Comparison of ENCODE assay signal across 8 mouse cellular contexts in genomic region chr1:180330145-180330706, GRCm38 (mm10). TPM values are rescaled to one million over a fixed set of nuclear protein-coding genes. Genes with fewer than 3 reads are reported as not detected.
DNase-seq lines count a peak whose midpoint lies in the region; ATAC-seq and TF ChIP-seq lines count a peak whose summit lies in the region.

TSS of gene Itpkb (plus strand) at chr1:180330485.

- H3K27me3 ChIP-seq in neural tube, embryonic 11.5 days (ENCODE audit: control insufficient read depth, insufficient read depth, low read length) = peaks cover 26% of the 10 kb centered on the region
- H3K27me3 ChIP-seq in heart, adult 2 months (ENCODE audit: control insufficient read depth, insufficient read depth, low read length) = no peaks in the 10 kb centered on the region
- peaks cover 8% of the 10 kb centered on the region for H3K27me3 ChIP-seq in liver, adult 2 months (ENCODE audit: control insufficient read depth, insufficient read depth, low read length)
- H3K27me3 ChIP-seq in midbrain, postnatal 0 days (ENCODE audit: insufficient read depth, low read length) = 0 out of 2 replicates have a peak, but pooled peaks cover 10% of the 10 kb centered on the region

- 2% methylated on average over 19 of the region's 19 CpGs for WGBS in neural tube, embryonic 11.5 days
- 4% methylated on average over 19 of the region's 19 CpGs for WGBS in heart, adult 2 months
- WGBS in liver, adult 2 months = 4% methylated on average over 19 of the region's 19 CpGs
- 2% methylated on average over 19 of the region's 19 CpGs for WGBS in midbrain, postnatal 0 days

- peak within 1 kb of the TSS; percentile 62 for H3K9ac ChIP-seq in neural tube, embryonic 11.5 days (ENCODE audit: low read length)
- H3K9ac ChIP-seq in heart, adult 2 months (ENCODE audit: low read depth, low read length) = peak within 1 kb of the TSS; percentile 98
- peak within 1 kb of the TSS; percentile 70 for H3K9ac ChIP-seq in liver, adult 2 months (ENCODE audit: low read depth, low read length)
- peak within 1 kb of the TSS; percentile 74 for H3K9ac ChIP-seq in midbrain, postnatal 0 days (replicated peaks; ENCODE audit: low read length, poor library complexity, severe bottlenecking)

- H3K27ac ChIP-seq in neural tube, embryonic 11.5 days (ENCODE audit: low read depth, low read length) = 0 out of 2 replicates have a peak within 1 kb of the TSS, but pooled peaks have one; percentile 34
- peak within 1 kb of the TSS; percentile 98 for H3K27ac ChIP-seq in heart, adult 2 months
- H3K27ac ChIP-seq in liver, adult 2 months (replicated peaks; ENCODE audit: insufficient read depth, low read depth, low read length) = peak within 1 kb of the TSS; percentile 84
- peak within 1 kb of the TSS; percentile 27; the same call in 1 of the 2 replicates for H3K27ac ChIP-seq in midbrain, postnatal 0 days (ENCODE audit: low read depth, low read length)

- peak; percentile 58 for DNase-seq in neural tube, embryonic 11.5 days (ENCODE audit: low spot score)
- no peak for DNase-seq in neural tube, embryonic 10.5 days (ENCODE audit: extremely low spot score, low spot score)
- peak; percentile 74 for DNase-seq in embryo, embryonic 10.5 days (ENCODE audit: low spot score)
- DNase-seq in heart, adult 2 months = peak; percentile 85 to 87
- DNase-seq in kidney, adult 8-10 months = peak; percentile 54 to 68
- peak; percentile 47 for DNase-seq in liver, adult 2 months (ENCODE audit: extremely low read depth, low read depth, low spot score)
- peak; percentile 55 for DNase-seq in midbrain, postnatal 0 days (ENCODE audit: low spot score)
- peak; percentile 78 for DNase-seq in testis, postnatal 10 days (ENCODE audit: low spot score)

- no peaks in the 10 kb centered on the region for H3K9me3 ChIP-seq in neural tube, embryonic 11.5 days (ENCODE audit: control insufficient read depth, low read length)
- H3K9me3 ChIP-seq in midbrain, postnatal 0 days (ENCODE audit: low read length) = no peaks in the 10 kb centered on the region

- H3K79me2 ChIP-seq in heart, adult 2 months (replicated peaks; ENCODE audit: control insufficient read depth, insufficient read depth, low read length) = peaks cover 16% of the 10 kb centered on the region
- H3K79me2 ChIP-seq in liver, adult 2 months (ENCODE audit: control insufficient read depth, insufficient read depth, low read length) = peaks cover 8% of the 10 kb centered on the region; the same call in 1 of the 2 replicates

- peak; percentile 96 for TF ChIP-seq POLR2A in heart, adult 2 months (IDR thresholded peaks at IDR 0.05; ENCODE audit: insufficient read depth, low read depth, low read length)
- TF ChIP-seq POLR2A in liver, adult 2 months (IDR thresholded peaks at IDR 0.05; ENCODE audit: extremely low read depth, insufficient read depth, low read length) = 0 out of 2 replicates have a peak, but pooled peaks have one; percentile 47

- intact Hi-C loops in heart, adult 2 months (cut with DNase I) = loop anchor here (1.0 to 5.0 kb wide), 2 partner anchors 75 to 92 kb away; no protein-coding TSS in a partner anchor

- TF ChIP-seq EP300 in heart, adult 2 months (IDR thresholded peaks at IDR 0.05; ENCODE audit: insufficient read depth, low read depth, low read length) = peak; percentile 88

- no peaks in the 10 kb centered on the region for H3K36me3 ChIP-seq in neural tube, embryonic 11.5 days (ENCODE audit: control insufficient read depth, insufficient read depth, low read length)
- H3K36me3 ChIP-seq in heart, adult 2 months (ENCODE audit: control insufficient read depth, insufficient read depth, low read length) = peaks cover 10% of the 10 kb centered on the region
- H3K36me3 ChIP-seq in liver, adult 2 months (ENCODE audit: control insufficient read depth, insufficient read depth, low read length) = no peaks in the 10 kb centered on the region
- no peaks in the 10 kb centered on the region for H3K36me3 ChIP-seq in midbrain, postnatal 0 days (ENCODE audit: insufficient read depth, low read length)

- peaks cover 13% of the 10 kb centered on the region for H3K4me1 ChIP-seq in neural tube, embryonic 11.5 days (ENCODE audit: control insufficient read depth, insufficient read depth, low read length)
- peaks cover 7% of the 10 kb centered on the region for H3K4me1 ChIP-seq in heart, adult 2 months (ENCODE audit: control insufficient read depth, insufficient read depth, low read length)
- peaks cover 1% of the 10 kb centered on the region; the same call in 1 of the 2 replicates for H3K4me1 ChIP-seq in liver, adult 2 months (ENCODE audit: control insufficient read depth, insufficient read depth, low read length)
- H3K4me1 ChIP-seq in midbrain, postnatal 0 days (ENCODE audit: insufficient read depth, low read length) = peaks cover 10% of the 10 kb centered on the region; the same call in 1 of the 2 replicates

- peak within 1 kb of the TSS; percentile 66 for H3K4me3 ChIP-seq in neural tube, embryonic 11.5 days (ENCODE audit: low read depth, low read length)
- H3K4me3 ChIP-seq in heart, adult 2 months = peak within 1 kb of the TSS; percentile 90
- peak within 1 kb of the TSS; percentile 80 for H3K4me3 ChIP-seq in liver, adult 2 months (ENCODE audit: insufficient read depth, low read depth, low read length)
- H3K4me3 ChIP-seq in midbrain, postnatal 0 days (ENCODE audit: low read depth, low read length) = peak within 1 kb of the TSS; percentile 62

- ATAC-seq in neural tube, embryonic 11.5 days (ENCODE audit: insufficient read depth, low FRiP score, low TSS enrichment) = peak; percentile 45
- 0 out of 2 replicates have a peak, but pooled peaks have one; percentile 31 for ATAC-seq in midbrain, postnatal 0 days (ENCODE audit: low FRiP score)

- peak within 1 kb of the TSS; percentile 97 for H3K4me2 ChIP-seq in neural tube, embryonic 11.5 days (ENCODE audit: low read depth)
- H3K4me2 ChIP-seq in midbrain, postnatal 0 days (ENCODE audit: low read depth, low read length, poor library complexity, severe bottlenecking) = peak within 1 kb of the TSS; percentile 99

- peak; percentile 14 for TF ChIP-seq CTCF in heart, adult 2 months (IDR thresholded peaks at IDR 0.05)
- no peak for TF ChIP-seq CTCF in liver, adult 2 months (IDR thresholded peaks at IDR 0.05; ENCODE audit: low read depth, low read length)
- no peak for TF ChIP-seq CTCF in midbrain, postnatal 0 days (IDR thresholded peaks at IDR 0.05)

RNA-seq across cellular contexts. Expression of gene Itpkb, which starts in this region (rescaled TPM):
- 2.6 and 2.8 TPM in 2 replicates for polyA plus RNA-seq in neural tube, embryonic 11.5 days (2014; fragmentation: Nextera tagmentation; extraction: Ambion mirVana)
- 10 to 100 TPM; 50.0 to 50.7 TPM for total RNA-seq in heart, adult 2 months (2021)
- 21.5 and 29.9 TPM in 2 replicates for polyA plus RNA-seq in heart, adult 2 months (2012; rRNA removed)
- total RNA-seq in liver, adult 2 months (2014; rRNA removed) = 3.7 and 6.0 TPM in 2 replicates
- polyA plus RNA-seq in liver, adult 2 months (2012; rRNA removed) = 2.2 and 2.7 TPM in 2 replicates
- total RNA-seq in midbrain, postnatal 0 days (2014; rRNA removed) = 12.2 and 13.9 TPM in 2 replicates
- polyA plus RNA-seq in midbrain, postnatal 0 days (2015; fragmentation: Nextera tagmentation; extraction: Ambion mirVana) = 2.0 and 2.2 TPM in 2 replicates

Comparison
In these comparisons a context has a peak if more than half of its experiments do, and no peak if none do; other contexts are left out.
1. H3K27ac ChIP-seq: peak in every context shown above with its lines; median percentile 98 in heart, adult 2 months; 84 in liver, adult 2 months; 34 in neural tube, embryonic 11.5 days; 27 in midbrain, postnatal 0 days.